Mouse (Mus musculus): Measurements from ENCODE around the gene Ipo11.

The Ipo11 gene

DNA sequence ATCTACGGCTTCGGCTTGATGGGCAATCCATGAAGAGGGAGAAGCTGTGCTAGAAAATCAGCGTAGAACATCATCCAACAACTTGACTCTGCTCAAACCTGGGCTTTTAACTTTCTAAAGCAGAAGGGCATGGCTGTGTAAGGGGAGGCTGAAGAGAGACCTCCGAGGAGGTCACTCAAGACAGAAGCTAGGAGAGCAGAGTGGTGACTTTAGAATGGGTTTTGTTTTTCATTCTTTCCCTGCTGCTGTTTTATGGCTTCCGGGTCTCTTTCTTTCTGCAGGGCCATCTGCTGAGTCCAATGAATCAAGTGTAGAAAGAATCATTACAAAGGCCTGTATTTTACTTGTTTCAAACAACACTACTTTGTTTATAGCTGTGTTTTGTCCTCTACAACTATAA is 119.7 kb downstream of the Ipo11 start:
- DNase-seq (ENCODE audit: low spot score in 2 of 2) = no peak

DNA sequence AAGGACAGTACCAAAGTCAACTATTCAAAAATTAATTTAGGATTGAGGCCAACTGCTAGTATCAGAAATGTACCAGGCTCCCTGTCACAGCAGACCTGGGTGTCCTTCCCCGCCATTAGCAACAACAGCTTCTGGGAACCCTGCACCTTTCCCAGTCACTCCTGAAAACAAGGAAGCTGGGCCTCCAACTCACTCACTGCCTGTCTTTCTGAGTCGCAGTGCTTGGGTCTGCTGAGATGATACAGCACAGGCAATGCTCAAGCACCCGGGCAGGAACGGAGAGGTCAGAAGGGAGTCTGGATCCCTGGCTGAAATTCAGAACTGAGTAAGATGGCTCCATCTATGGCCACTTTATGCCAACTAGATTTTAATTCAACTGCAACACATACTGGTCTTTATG is 123.2 kb downstream of the Ipo11 start:
- no peak for DNase-seq (ENCODE audit: low spot score in 2 of 2)

DNA sequence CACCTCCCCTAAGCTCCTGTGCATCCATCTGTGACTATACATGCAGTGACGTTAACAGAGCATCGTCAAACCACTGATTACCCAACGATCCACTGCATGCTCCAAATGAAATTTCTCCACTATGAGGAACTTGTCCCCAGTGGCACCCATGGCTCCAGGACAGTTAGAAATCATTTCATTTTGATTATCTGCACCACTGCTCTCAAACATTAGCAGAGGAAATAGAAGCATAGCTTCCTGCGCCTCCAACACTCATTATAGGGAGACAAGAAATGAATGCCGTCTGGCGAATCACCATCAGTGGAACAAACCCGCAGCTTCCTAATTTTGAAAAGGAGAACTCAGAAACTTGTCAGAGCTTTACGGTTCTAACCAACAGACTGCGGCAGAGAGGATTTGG is 123.7 kb downstream of the Ipo11 start:
- no peak for DNase-seq (ENCODE audit: low spot score in 2 of 2)

DNA sequence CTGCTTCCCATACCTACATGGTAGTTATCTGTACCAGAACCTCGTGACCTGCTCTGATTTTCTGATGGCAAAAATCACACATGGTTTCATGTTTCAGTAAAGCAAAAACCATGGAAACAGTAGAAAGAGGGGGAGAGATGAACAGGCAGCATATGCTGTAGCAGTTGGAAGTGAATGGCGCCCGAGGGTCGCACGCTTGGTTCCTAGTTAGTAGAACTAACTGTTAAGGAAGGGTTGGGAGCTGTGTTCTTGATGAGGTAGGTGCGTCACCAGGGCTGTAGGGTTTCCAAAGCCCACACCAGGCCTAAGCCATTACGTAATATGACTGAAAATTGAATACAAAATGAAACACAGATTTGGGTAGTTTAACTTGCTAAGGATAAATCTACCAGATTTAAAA is 126.6 kb downstream of the Ipo11 start:
- no peak for DNase-seq (ENCODE audit: low spot score in 2 of 2)

GRCm38 (mm10) chr13:106808821-106809220 is 127.9 kb downstream of the Ipo11 start:
- DNase-seq (ENCODE audit: low spot score in 2 of 2) = no peak

- DNase-seq (ENCODE audit: low spot score in 2 of 2) = no peak
Measured at GRCm38 (mm10) chr13:106808315-106808714, 128.4 kb downstream of the Ipo11 start.

DNA sequence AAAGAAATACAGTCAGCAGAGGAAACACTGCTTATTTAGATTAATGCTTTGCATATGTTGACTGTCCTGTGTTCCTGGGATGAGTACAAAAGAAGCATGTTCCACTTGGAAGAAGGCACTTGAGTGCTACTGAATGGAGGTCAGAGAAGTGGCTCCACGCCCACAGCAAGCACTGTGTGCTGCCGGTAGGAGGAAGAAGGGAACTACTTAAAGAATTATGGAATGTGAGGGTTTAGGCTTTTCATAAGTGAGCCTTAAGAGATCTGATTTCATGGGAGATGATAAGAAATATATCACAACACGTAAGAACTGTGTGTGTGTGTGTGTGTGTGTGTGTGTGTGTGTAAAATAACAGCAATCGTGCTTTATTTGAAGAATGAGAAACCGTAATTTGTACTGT is 129.5 kb downstream of the Ipo11 start:
- no peak for DNase-seq (ENCODE audit: low spot score in 2 of 2)

GRCm38 (mm10) chr13:106805146-106805545 is 131.6 kb downstream of the Ipo11 start:
- DNase-seq (ENCODE audit: low spot score in 2 of 2) = no peak

GRCm38 (mm10) chr13:106798026-106798425 is 138.7 kb downstream of the Ipo11 start:
- no peak for DNase-seq (ENCODE audit: low spot score in 2 of 2)

GRCm38 (mm10) chr13:106788817-106789216 is 147.9 kb downstream of the Ipo11 start:
- DNase-seq (ENCODE audit: low spot score in 2 of 2) = no peak

GRCm38 (mm10) chr13:106768807-106769206 is 168.0 kb downstream of the Ipo11 start:
- no peak for DNase-seq (ENCODE audit: low spot score in 2 of 2)

GRCm38 (mm10) chr13:106762611-106763010 is 174.1 kb downstream of the Ipo11 start:
- no peak for DNase-seq (ENCODE audit: low spot score in 2 of 2)

- no peak for DNase-seq (ENCODE audit: low spot score in 2 of 2)
Measured at GRCm38 (mm10) chr13:106761661-106762060, 175.1 kb downstream of the Ipo11 start.

DNA sequence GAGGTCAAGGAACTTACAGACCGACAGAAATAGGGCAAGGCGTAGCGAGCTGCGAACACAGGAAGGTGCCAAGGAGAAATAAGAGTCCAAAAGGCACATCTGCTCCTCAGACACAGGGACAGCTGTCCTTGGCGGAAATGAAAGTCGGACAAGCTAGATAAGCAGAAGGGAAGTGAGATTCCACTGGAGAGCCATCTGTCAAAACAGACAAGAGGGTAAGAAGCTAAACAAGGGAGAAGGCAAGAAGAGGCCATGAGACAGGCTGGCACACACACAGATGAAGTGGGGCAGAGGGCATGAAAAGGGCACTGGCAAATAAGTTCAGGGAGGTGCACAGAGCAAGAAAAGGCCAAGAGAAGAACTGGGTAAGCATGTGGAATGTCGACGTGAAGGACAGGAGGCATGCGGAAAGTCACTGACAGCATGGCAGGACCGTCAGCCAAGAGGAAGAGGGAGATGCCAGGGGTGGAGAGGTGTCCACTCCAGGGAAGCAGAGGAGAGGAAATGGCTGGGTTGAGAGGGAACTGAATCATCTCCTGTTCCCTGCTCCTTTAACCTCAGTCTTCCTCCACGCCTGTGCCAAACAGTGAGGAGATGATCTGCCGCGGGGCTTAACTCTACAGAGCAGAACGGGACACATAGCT is 176.4 kb downstream of the Ipo11 start:
- no peak for DNase-seq (ENCODE audit: low spot score in 2 of 2)

DNA sequence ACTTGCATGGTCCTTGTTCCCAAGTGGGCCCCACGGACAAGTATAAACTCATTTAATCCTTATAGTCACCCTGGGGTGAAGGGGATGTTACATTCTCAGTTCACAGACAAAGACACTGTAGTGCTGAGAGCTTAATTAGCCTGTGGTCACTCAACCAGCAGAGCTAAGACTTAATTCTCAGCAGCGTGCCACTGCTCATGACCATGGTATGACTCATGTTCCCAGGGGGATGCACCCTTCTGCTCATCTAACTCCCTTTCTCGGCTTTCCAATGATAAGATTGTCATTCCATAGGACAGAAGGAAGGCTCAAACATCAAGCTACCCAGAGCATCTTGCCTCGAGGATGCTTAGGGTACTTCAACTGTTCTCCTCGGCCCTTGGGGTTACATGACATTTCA is 180.9 kb downstream of the Ipo11 start:
- no peak for DNase-seq (ENCODE audit: low spot score in 2 of 2)

DNA sequence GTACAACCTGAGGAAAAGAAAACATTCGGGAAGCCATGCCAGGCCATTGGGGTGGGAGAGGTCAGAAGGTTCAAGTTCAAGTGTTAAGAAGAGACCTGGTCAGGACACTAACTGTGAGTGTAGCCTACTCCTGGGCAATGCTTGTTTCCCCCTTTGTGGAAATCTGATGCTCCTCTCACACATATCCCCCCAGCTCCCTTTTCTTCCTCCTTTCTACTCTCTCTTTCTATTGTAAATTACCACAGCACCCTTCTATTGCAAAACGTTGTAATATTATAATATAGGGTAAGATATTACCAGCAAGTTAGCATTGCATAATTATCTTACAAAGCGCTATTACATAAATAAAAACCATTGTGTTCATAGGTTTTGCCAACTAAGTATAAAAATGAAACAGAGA is 182.5 kb downstream of the Ipo11 start:
- DNase-seq (ENCODE audit: low spot score in 2 of 2) = no peak

GRCm38 (mm10) chr13:106751951-106752350 is 184.8 kb downstream of the Ipo11 start:
- DNase-seq (ENCODE audit: low spot score in 2 of 2) = no peak

DNA sequence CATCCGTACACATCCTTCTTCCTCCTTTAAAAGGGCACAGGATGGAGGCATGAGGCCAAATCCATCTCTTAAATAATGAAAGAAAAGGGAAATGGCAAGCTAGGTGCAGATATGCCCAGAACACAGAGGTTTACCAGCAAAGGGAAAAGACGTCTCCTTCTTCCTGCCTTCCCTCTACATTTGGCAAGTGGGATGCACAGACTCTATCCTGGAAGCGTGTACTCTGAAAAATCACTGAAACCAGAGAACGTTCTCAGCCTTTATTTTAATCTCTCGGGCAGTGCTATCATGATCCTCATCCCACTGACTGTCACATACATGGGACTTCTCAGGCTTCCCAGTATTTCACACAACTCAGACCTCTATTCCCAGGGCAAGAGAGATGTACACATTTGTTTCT is 189.9 kb downstream of the Ipo11 start:
- no peak for DNase-seq (ENCODE audit: low spot score in 2 of 2)

GRCm38 (mm10) chr13:106745201-106745600 is 191.6 kb downstream of the Ipo11 start:
- no peak for DNase-seq (ENCODE audit: low spot score in 2 of 2)

Data from spleen, postnatal 4 days (tissue).